Mouse (Mus musculus) C2C12 (cell line): Measurements from ENCODE around the gene Arnt.
"Not testable (repeated sequence)": the region's sequence is repeated elsewhere in the genome, so short reads cannot be mapped to it uniquely, and the experiment has no call there.

ENCODE experiments used
- CEBPB ChIP-seq: IDR thresholded peaks from one replicate; pipeline ENCODE4 v1.6.1; 2011; ENCODE audit warnings: low read depth, mild to moderate bottlenecking, control low read depth, moderate library complexity
- CTCF ChIP-seq: IDR thresholded peaks from one replicate; pipeline ENCODE4 v1.5.1; 2011; ENCODE audit not compliant: control insufficient read depth, insufficient read depth, insufficient read length
- FOSL1 ChIP-seq: IDR thresholded peaks from one replicate; pipeline ENCODE4 v1.8.0; 2011; ENCODE audit warnings: mild to moderate bottlenecking, low read length; ENCODE audit not compliant: poor library complexity, insufficient read depth, severe bottlenecking
- MAX ChIP-seq: IDR thresholded peaks from one replicate; pipeline ENCODE4 v1.6.1; 2011; ENCODE audit warnings: mild to moderate bottlenecking, control low read depth
- MYOG ChIP-seq: IDR thresholded peaks from one replicate; pipeline ENCODE4 v1.6.1; 2011; ENCODE audit not compliant: control insufficient read depth, insufficient read length; ENCODE audit errors: extremely low read depth
- USF1 ChIP-seq: IDR thresholded peaks from one replicate; pipeline ENCODE4 v1.6.1; 2011; ENCODE audit warnings: low read depth, mild to moderate bottlenecking, control low read depth, moderate library complexity

- not testable (repeated sequence) for TF ChIP-seq CTCF, CEBPB, MYOG, FOSL1, MAX, USF1
Observed at GRCm38 (mm10) chr3:95541186-95541585, 107.0 kb downstream of the Arnt start.
